Mouse (Mus musculus): ENCODE measurements around the gene Bahd1. TPM values are rescaled to one million over a fixed set of nuclear protein-coding genes. Genes with fewer than 3 reads are reported as not detected.

Bahd1 gene
- total RNA-seq, 1 experiment from 2014 or later = 16.2 TPM

Other genes with a start within 250 kb of the Bahd1 start
- 0.23 and 0.25 TPM in 2 replicates for gene Pak6, start 237.1 kb upstream of the Bahd1 start, total RNA-seq (2017)
- gene Ankrd63, start 196.4 kb upstream of the Bahd1 start, total RNA-seq (2017) = 0.74 and 1.2 TPM in 2 replicates
- gene Plcb2, start 171.9 kb upstream of the Bahd1 start, total RNA-seq (2017) = 87.3 and 90.5 TPM in 2 replicates
- gene Inafm2, start 154.6 kb upstream of the Bahd1 start, total RNA-seq (2017) = 19.8 and 20.9 TPM in 2 replicates
- not detected in 2 replicates for gene Ccdc9b, start 137.7 kb upstream of the Bahd1 start, total RNA-seq (2017)
- gene Phgr1, start 127.6 kb upstream of the Bahd1 start, total RNA-seq (2017) = not detected in 2 replicates
- gene Disp2, start 120.7 kb upstream of the Bahd1 start, total RNA-seq (2017) = not detected in 2 replicates
- gene Knstrn, start 86.4 kb upstream of the Bahd1 start, total RNA-seq (2017) = 10.7 and 13.2 TPM in 2 replicates
- gene Ivd, start 38.4 kb upstream of the Bahd1 start, total RNA-seq (2017) = 36.6 and 47.0 TPM in 2 replicates
- 0.81 and 2.2 TPM in 2 replicates for gene Chst14, start 26.1 kb downstream of the Bahd1 start, total RNA-seq (2017)
- 9.0 and 10.9 TPM in 2 replicates for gene Ccdc32, start 129.0 kb downstream of the Bahd1 start, total RNA-seq (2017)
- gene Rpusd2, start 134.4 kb downstream of the Bahd1 start, total RNA-seq (2017) = 5.9 and 7.4 TPM in 2 replicates
- gene Knl1, start 146.7 kb downstream of the Bahd1 start, total RNA-seq (2017) = 4.3 and 4.7 TPM in 2 replicates
- 1.4 and 4.2 TPM in 2 replicates for gene Rad51, start 212.4 kb downstream of the Bahd1 start, total RNA-seq (2017)

All from neutrophil, adult 5-6 weeks (primary cell).